Mouse (Mus musculus): ENCODE results near the gene Epha2. TPM values are rescaled to one million over a fixed set of nuclear protein-coding genes. Genes with fewer than 3 reads are reported as not detected.

Epha2 gene
- polyA plus RNA-seq, 1 experiment from 2014 or later: 59.1 TPM

GRCm38 (mm10) chr4:141341477-141341876 is 40.4 kb downstream of the Epha2 start:
- ChIA-PET POLR2A (no interaction called here), CTCF (no interaction called here)
- in situ Hi-C loops (cut with MboI; ENCODE audit: low pct_unique_long_range_greater_than_20kb): no loop called here
- no peak for TF ChIP-seq CTCF (IDR thresholded peaks at IDR 0.05)
- no peak for DNase-seq (ENCODE audit: low read depth, low spot score)
- no peaks in the 10 kb centered on the region for H3K27me3 ChIP-seq
- no peak for ATAC-seq

GRCm38 (mm10) chr4:141343515-141343914 is 42.5 kb downstream of the Epha2 start:
- in situ Hi-C loops (cut with MboI; ENCODE audit: low pct_unique_long_range_greater_than_20kb): no loop called here
- POLR2A ChIA-PET: no interaction called here
- no peak for TF ChIP-seq CTCF (IDR thresholded peaks at IDR 0.05)
- H3K27me3 ChIP-seq: no peaks in the 10 kb centered on the region
- CTCF ChIA-PET: no interaction called here
- no peak for DNase-seq (ENCODE audit: low read depth, low spot score)
- no peak for ATAC-seq

GRCm38 (mm10) chr4:141345219-141345618 is 44.2 kb downstream of the Epha2 start:
- in situ Hi-C loops (cut with MboI; ENCODE audit: low pct_unique_long_range_greater_than_20kb): no loop called here
- no peaks in the 10 kb centered on the region for H3K27me3 ChIP-seq
- ChIA-PET CTCF (no interaction called here), POLR2A (no interaction called here)
- ATAC-seq (no peak), DNase-seq (ENCODE audit: low read depth, low spot score) (no peak)
- TF ChIP-seq CTCF (IDR thresholded peaks at IDR 0.05): no peak

GRCm38 (mm10) chr4:141347365-141347797 is 46.3 kb downstream of the Epha2 start:
- H3K27me3 ChIP-seq: no peaks in the 10 kb centered on the region
- ATAC-seq: peak; percentile 83
- POLR2A ChIA-PET: no interaction called here
- no peak for DNase-seq (ENCODE audit: low read depth, low spot score)
- in situ Hi-C loops (cut with MboI; ENCODE audit: low pct_unique_long_range_greater_than_20kb): no loop called here
- TF ChIP-seq CTCF (IDR thresholded peaks at IDR 0.05): no peak
- CTCF ChIA-PET: interaction anchor here (1.3 to 2.3 kb wide), 3 partner anchors 14 to 74 kb away, joined by 3 to 10 read pairs (median 10); no protein-coding TSS in a partner anchor

GRCm38 (mm10) chr4:141348616-141349015 is 47.6 kb downstream of the Epha2 start:
- ATAC-seq: no peak
- ChIA-PET POLR2A (no interaction called here), CTCF (interaction anchor here (2.1 to 2.3 kb wide), 2 partner anchors 12 to 75 kb away, joined by 10 read pairs; no protein-coding TSS in a partner anchor)
- no peak for TF ChIP-seq CTCF (IDR thresholded peaks at IDR 0.05)
- H3K27me3 ChIP-seq: no peaks in the 10 kb centered on the region
- DNase-seq (ENCODE audit: low read depth, low spot score): no peak
- in situ Hi-C loops (cut with MboI; ENCODE audit: low pct_unique_long_range_greater_than_20kb): no loop called here

- POLR2A ChIA-PET: interaction anchor here (1.1 kb wide), 1 partner anchor 40 kb away, joined by 3 read pairs; no protein-coding TSS in a partner anchor
- CTCF ChIA-PET: interaction anchor here (0.7 kb wide), 1 partner anchor 10 kb away, joined by 3 read pairs; no protein-coding TSS in a partner anchor
- TF ChIP-seq CTCF (IDR thresholded peaks at IDR 0.05): no peak
- no peaks in the 10 kb centered on the region for H3K27me3 ChIP-seq
- in situ Hi-C loops (cut with MboI; ENCODE audit: low pct_unique_long_range_greater_than_20kb): no loop called here
- ATAC-seq (no peak), DNase-seq (ENCODE audit: low read depth, low spot score) (no peak)
Measured at GRCm38 (mm10) chr4:141350015-141350414, 49.0 kb downstream of the Epha2 start.

- CTCF ChIA-PET: no interaction called here
- POLR2A ChIA-PET: no interaction called here
- in situ Hi-C loops (cut with MboI; ENCODE audit: low pct_unique_long_range_greater_than_20kb): no loop called here
- ATAC-seq (no peak), DNase-seq (ENCODE audit: low read depth, low spot score) (no peak)
- no peaks in the 10 kb centered on the region for H3K27me3 ChIP-seq
- no peak for TF ChIP-seq CTCF (IDR thresholded peaks at IDR 0.05)
Measured at GRCm38 (mm10) chr4:141351972-141352371, 50.9 kb downstream of the Epha2 start.

GRCm38 (mm10) chr4:141352986-141353385 is 51.9 kb downstream of the Epha2 start:
- ATAC-seq (no peak), DNase-seq (ENCODE audit: low read depth, low spot score) (no peak)
- POLR2A ChIA-PET: interaction anchor here (0.6 kb wide), 1 partner anchor 84 kb away, joined by 3 read pairs; no protein-coding TSS in a partner anchor
- in situ Hi-C loops (cut with MboI; ENCODE audit: low pct_unique_long_range_greater_than_20kb): no loop called here
- H3K27me3 ChIP-seq: no peaks in the 10 kb centered on the region
- CTCF ChIA-PET: no interaction called here
- no peak for TF ChIP-seq CTCF (IDR thresholded peaks at IDR 0.05)

- ChIA-PET CTCF (no interaction called here), POLR2A (interaction anchor here (0.6 kb wide), 1 partner anchor 74 kb away, joined by 4 read pairs; no protein-coding TSS in a partner anchor)
- ATAC-seq: no peak
- no peaks in the 10 kb centered on the region for H3K27me3 ChIP-seq
- in situ Hi-C loops (cut with MboI; ENCODE audit: low pct_unique_long_range_greater_than_20kb): no loop called here
- no peak for TF ChIP-seq CTCF (IDR thresholded peaks at IDR 0.05)
- DNase-seq (ENCODE audit: low read depth, low spot score): no peak
Measured at GRCm38 (mm10) chr4:141353868-141354267, 52.8 kb downstream of the Epha2 start.

- in situ Hi-C loops (cut with MboI; ENCODE audit: low pct_unique_long_range_greater_than_20kb): no loop called here
- H3K27me3 ChIP-seq: no peaks in the 10 kb centered on the region
- ChIA-PET CTCF (interaction anchor here (5.7 kb wide), 1 partner anchor 84 kb away, joined by 42 read pairs; no protein-coding TSS in a partner anchor), POLR2A (no interaction called here)
- ATAC-seq: no peak
- TF ChIP-seq CTCF (IDR thresholded peaks at IDR 0.05): no peak
- no peak for DNase-seq (ENCODE audit: low read depth, low spot score)
Measured at GRCm38 (mm10) chr4:141357811-141358210, 56.8 kb downstream of the Epha2 start.

GRCm38 (mm10) chr4:141359222-141359621 is 58.2 kb downstream of the Epha2 start:
- ATAC-seq (no peak), DNase-seq (ENCODE audit: low read depth, low spot score) (no peak)
- ChIA-PET POLR2A (no interaction called here), CTCF (interaction anchor here (1.3 to 5.7 kb wide), 2 partner anchors 85 to 92 kb away, joined by 4 to 42 read pairs; no protein-coding TSS in a partner anchor)
- no peaks in the 10 kb centered on the region for H3K27me3 ChIP-seq
- in situ Hi-C loops (cut with MboI; ENCODE audit: low pct_unique_long_range_greater_than_20kb): no loop called here
- no peak for TF ChIP-seq CTCF (IDR thresholded peaks at IDR 0.05)
